Mouse (Mus musculus): ENCODE results near the gene Cdc7.

GRCm38 (mm10) chr5:107020366-107020765 is 56.2 kb downstream of the Cdc7 start:
- TF ChIP-seq CTCF (IDR thresholded peaks at IDR 0.05; ENCODE audit: insufficient read depth, low read length) (no peak), POLR2A (IDR thresholded peaks at IDR 0.05; ENCODE audit: borderline replicate concordance, extremely low read depth, low read depth, low read length) (no peak)
